Mouse (Mus musculus) brown adipose tissue, adult 24 weeks (tissue): Measurements from ENCODE around the gene Cdc42bpb. TPM values are rescaled to one million over a fixed set of nuclear protein-coding genes. Genes with fewer than 3 reads are reported as not detected.

Source experiments
- H3K27ac ChIP-seq: fragments of 200-500 bp; replicated peaks from 2 replicates; pipeline ENCODE4 v1.5.1; 2012; ENCODE audit warnings: low read depth, mild to moderate bottlenecking, low read length
- H3K4me1 ChIP-seq: fragments of 200-500 bp; 2 replicates; pipeline ENCODE4 v1.6.1; 2012; ENCODE audit warnings: low read length, mixed read lengths; ENCODE audit not compliant: control insufficient read depth, insufficient read depth, insufficient read length
- H3K4me3 ChIP-seq: fragments of 200-500 bp; 2 replicates; pipeline ENCODE4 v1.5.1; 2012; ENCODE audit warnings: low read depth, mild to moderate bottlenecking, low read length, moderate library complexity; ENCODE audit not compliant: insufficient read depth
- polyA plus RNA-seq: library from polyadenylated mRNA; stranded (reverse); fragments of >200 nt; gene quantifications from 2 replicates; pipeline ENCODE4 v1.2.4, GENCODE M21; 2012; ENCODE audit not compliant: missing spikeins, insufficient read depth, insufficient read length

Cdc42bpb gene
- polyA plus RNA-seq, 1 experiment = 24.1 TPM

- no peak overlapping the region for H3K4me3 ChIP-seq
- peaks cover 41% of the 10 kb centered on the region for H3K4me1 ChIP-seq
- H3K27ac ChIP-seq = no peak overlapping the region
Measured at GRCm38 (mm10) chr12:111371905-111372304, 5.6 kb downstream of the Cdc42bpb start.

- Histone ChIP-seq H3K27ac (no peak overlapping the region), H3K4me3 (no peak overlapping the region), H3K4me1 (peaks cover 49% of the 10 kb centered on the region)
Measured at GRCm38 (mm10) chr12:111370249-111370648, 7.3 kb downstream of the Cdc42bpb start.

GRCm38 (mm10) chr12:111367065-111367464 lies 10.5 kb downstream of the Cdc42bpb start:
- no peak overlapping the region for H3K27ac ChIP-seq
- H3K4me1 ChIP-seq = peaks cover 57% of the 10 kb centered on the region
- no peak overlapping the region for H3K4me3 ChIP-seq

- H3K27ac ChIP-seq = no peak overlapping the region
- no peak overlapping the region for H3K4me3 ChIP-seq
- H3K4me1 ChIP-seq = peaks cover 66% of the 10 kb centered on the region
Measured at GRCm38 (mm10) chr12:111364234-111364633, 13.3 kb downstream of the Cdc42bpb start.

- Histone ChIP-seq H3K4me3 (no peak overlapping the region), H3K27ac (no peak overlapping the region), H3K4me1 (peaks cover 66% of the 10 kb centered on the region)
Measured at GRCm38 (mm10) chr12:111361319-111362098, 16.0 kb downstream of the Cdc42bpb start.

- Histone ChIP-seq H3K27ac (no peak overlapping the region), H3K4me1 (peaks cover 68% of the 10 kb centered on the region), H3K4me3 (0 out of 2 replicates have a peak overlapping the region, but pooled peaks have one; percentile 5)
Measured at GRCm38 (mm10) chr12:111360671-111361070, 16.8 kb downstream of the Cdc42bpb start.

- Histone ChIP-seq H3K27ac (no peak overlapping the region), H3K4me3 (no peak overlapping the region), H3K4me1 (peaks cover 60% of the 10 kb centered on the region)
Measured at GRCm38 (mm10) chr12:111356216-111356615, 21.3 kb downstream of the Cdc42bpb start.

- Histone ChIP-seq H3K4me3 (no peak overlapping the region), H3K27ac (no peak overlapping the region), H3K4me1 (peaks cover 55% of the 10 kb centered on the region)
Measured at GRCm38 (mm10) chr12:111354142-111354541, 23.4 kb downstream of the Cdc42bpb start.

GRCm38 (mm10) chr12:111353439-111353915 lies 24.0 kb downstream of the Cdc42bpb start:
- H3K4me3 ChIP-seq = no peak overlapping the region
- H3K27ac ChIP-seq = no peak overlapping the region
- H3K4me1 ChIP-seq = peaks cover 58% of the 10 kb centered on the region

GRCm38 (mm10) chr12:111353008-111353407 lies 24.5 kb downstream of the Cdc42bpb start:
- H3K27ac ChIP-seq = no peak overlapping the region
- peaks cover 56% of the 10 kb centered on the region for H3K4me1 ChIP-seq

GRCm38 (mm10) chr12:111352520-111352919 lies 25.0 kb downstream of the Cdc42bpb start:
- H3K4me1 ChIP-seq = peaks cover 54% of the 10 kb centered on the region
- H3K27ac ChIP-seq = no peak overlapping the region
- no peak overlapping the region for H3K4me3 ChIP-seq

More at GRCm38 (mm10) chr12:111353008-111353407, 24.5 kb downstream of the Cdc42bpb start:
- no peak overlapping the region for H3K4me3 ChIP-seq

GRCm38 (mm10) chr12:111349540-111350231 lies 27.8 kb downstream of the Cdc42bpb start:
- Histone ChIP-seq H3K27ac (no peak overlapping the region), H3K4me1 (peaks cover 53% of the 10 kb centered on the region), H3K4me3 (no peak overlapping the region)

GRCm38 (mm10) chr12:111343956-111344355 lies 33.6 kb downstream of the Cdc42bpb start:
- no peak overlapping the region for H3K27ac ChIP-seq

GRCm38 (mm10) chr12:111340692-111341091 lies 36.8 kb downstream of the Cdc42bpb start:
- H3K4me1 ChIP-seq = peaks cover 3% of the 10 kb centered on the region
- H3K27ac ChIP-seq = no peak overlapping the region
- H3K4me3 ChIP-seq = no peak overlapping the region

More at GRCm38 (mm10) chr12:111343956-111344355, 33.6 kb downstream of the Cdc42bpb start:
- H3K4me1 ChIP-seq = peaks cover 22% of the 10 kb centered on the region
- no peak overlapping the region for H3K4me3 ChIP-seq

- Histone ChIP-seq H3K27ac (no peak overlapping the region), H3K4me3 (no peak overlapping the region), H3K4me1 (no peaks in the 10 kb centered on the region)
Measured at GRCm38 (mm10) chr12:111337864-111338354, 39.6 kb downstream of the Cdc42bpb start.
